Mouse (Mus musculus): ENCODE results near the gene Tpx2.

- TF ChIP-seq CTCF (IDR thresholded peaks at IDR 0.05; ENCODE audit: low read depth) (no peak), EP300 (optimal IDR thresholded peaks at IDR 0.05) (no peak)
Measured at GRCm38 (mm10) chr2:152911432-152911831, 63.7 kb downstream of the Tpx2 start.
